Mouse (Mus musculus): ENCODE measurements around the gene Psmg1.

- no peak for TF ChIP-seq CTCF (IDR thresholded peaks at IDR 0.05; ENCODE audit: low read depth, low read length)
- no peak for TF ChIP-seq POLR2A (IDR thresholded peaks at IDR 0.05; ENCODE audit: borderline replicate concordance, low read depth, low read length)
Observed at GRCm38 (mm10) chr16:95953159-95953650, 37.6 kb downstream of the Psmg1 start.

Measured in bone marrow macrophage, adult 2 months (primary cell).